Mouse (Mus musculus) liver, postnatal 0 days (tissue): ENCODE results near the gene Mcm9. TPM values are rescaled to one million over a fixed set of nuclear protein-coding genes. Genes with fewer than 3 reads are reported as not detected.

Experiments used
- ATAC-seq: fragments of 200-750 bp; cut with Nextera tagmentation; 2 replicates; pipeline ENCODE4 v1.8.0; 2017; ENCODE audit warnings: mild to moderate bottlenecking, moderate library complexity
- DNase-seq: peaks from one replicate; pipeline ENCODE4 v3.0.0-alpha.2; 2016
- H3K27ac ChIP-seq: fragments of 300-500 bp; sonication (generic); 2 replicates; pipeline ENCODE4 v1.5.1; 2014; ENCODE audit warnings: antibody characterized with exemption, moderate library complexity, mild to moderate bottlenecking, low read depth
- H3K27me3 ChIP-seq: fragments of 300-500 bp; sonication (generic); 2 replicates; pipeline ENCODE4 v1.6.1; 2014; ENCODE audit warnings: low read length, control low read depth, mixed read lengths; ENCODE audit not compliant: insufficient read depth
- H3K36me3 ChIP-seq: fragments of 300-500 bp; sonication (generic); replicated peaks from 2 replicates; pipeline ENCODE4 v1.6.1; 2014; ENCODE audit warnings: mild to moderate bottlenecking, control low read depth, low read length, moderate library complexity, mixed read lengths; ENCODE audit not compliant: insufficient read depth
- H3K4me1 ChIP-seq: fragments of 300-500 bp; sonication (generic); 2 replicates; pipeline ENCODE4 v1.6.1; 2014; ENCODE audit warnings: antibody characterized with exemption, mild to moderate bottlenecking, control low read depth; ENCODE audit not compliant: insufficient read depth
- H3K4me2 ChIP-seq: fragments of 300-500 bp; sonication (generic); 2 replicates; pipeline ENCODE4 v1.6.1; 2014; ENCODE audit warnings: low read depth, mild to moderate bottlenecking, low read length, moderate library complexity, mixed read lengths
- H3K4me3 ChIP-seq: fragments of 300-500 bp; sonication (generic); 2 replicates; pipeline ENCODE4 v1.5.1; 2014; ENCODE audit warnings: low read depth, low read length
- H3K9ac ChIP-seq: fragments of 300-500 bp; sonication (generic); replicated peaks from 2 replicates; pipeline ENCODE4 v1.6.1; 2014; ENCODE audit warnings: mild to moderate bottlenecking, moderate library complexity
- H3K9me3 ChIP-seq: fragments of 300-500 bp; sonication (generic); 2 replicates; pipeline ENCODE4 v1.6.1; 2016; ENCODE audit warnings: mild to moderate bottlenecking, control low read depth, low read length, mixed read lengths
- CTCF ChIP-seq: sonication (generic); IDR thresholded peaks from 2 replicates; pipeline ENCODE4 v1.5.1; 2016; ENCODE audit warnings: antibody characterized with exemption, low read depth
- EP300 ChIP-seq: IDR thresholded peaks from 2 replicates; pipeline ENCODE4 v1.6.1; 2016; ENCODE audit warnings: antibody characterized with exemption, low read depth, mild to moderate bottlenecking
- WGBS: fragments of 180-500 bp; shearing (Covaris S2); extraction: QIAGEN DNeasy Blood & Tissue Kit; methylation state at CpG from one replicate; pipeline ENCODE4 v1.1.7; 2014; ENCODE audit not compliant: insufficient replicate concordance; 5-methylcytosine and 5-hydroxymethylcytosine counted together
- polyA plus RNA-seq: library from polyadenylated mRNA; unstranded; fragments of >200 nt; fragmentation: Nextera tagmentation; extraction: Ambion mirVana; gene quantifications from 2 replicates; pipeline ENCODE4 v1.2.1, GENCODE M21; 2015

Mcm9 gene
- polyA plus RNA-seq, 1 experiment from 2014 or later, result 3.0 TPM

DNA sequence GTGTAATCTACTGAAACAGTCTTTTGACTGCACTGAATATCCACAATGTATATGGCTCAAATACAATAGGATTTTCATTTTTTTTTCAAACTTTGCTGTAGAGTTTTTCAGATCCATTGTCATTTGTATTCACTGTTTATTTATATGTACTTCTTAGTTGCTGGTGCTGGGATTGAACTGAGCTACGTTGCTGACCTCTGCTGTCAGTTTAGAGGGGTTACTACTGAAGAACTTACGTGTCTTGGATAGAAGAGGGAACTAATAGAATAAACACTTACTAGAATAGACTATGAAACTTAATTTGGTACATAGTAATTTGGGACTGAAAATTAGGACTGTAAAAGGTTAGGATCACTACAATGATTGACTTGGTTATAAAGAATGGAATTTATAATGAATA lies 24.9 kb downstream of the Mcm9 start:
- Histone ChIP-seq H3K9me3 (no peaks in the 10 kb centered on the region), H3K36me3 (peaks cover 65% of the 10 kb centered on the region), H3K4me2 (no peak overlapping the region), H3K4me3 (no peak overlapping the region), H3K27me3 (no peaks in the 10 kb centered on the region), H3K27ac (no peak overlapping the region), H3K9ac (no peak overlapping the region), H3K4me1 (no peaks in the 10 kb centered on the region)
- no peak for DNase-seq
- WGBS, result 75% methylated on average over 2 of the region's 2 CpGs
- no peak for ATAC-seq
- TF ChIP-seq EP300 (no peak), CTCF (no peak)

DNA sequence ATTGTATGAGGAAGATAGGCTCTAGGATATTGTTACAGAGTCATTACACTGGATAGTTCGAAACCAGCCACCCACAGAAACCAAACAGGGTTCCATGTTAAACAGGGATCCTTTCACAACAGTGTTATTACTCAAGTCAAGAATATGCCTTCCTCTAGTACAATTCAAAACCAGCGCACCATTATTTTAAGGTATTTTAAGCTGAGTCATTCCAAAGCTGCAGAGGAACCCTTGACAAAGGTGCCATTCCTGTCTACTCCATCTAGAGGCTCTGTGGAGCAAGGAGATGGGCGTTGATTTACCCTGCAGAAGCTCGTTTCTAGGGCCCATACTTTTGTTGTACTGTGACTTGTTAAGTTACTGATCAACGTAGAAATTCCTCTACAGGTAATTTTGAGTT lies 31.4 kb downstream of the Mcm9 start:
- ATAC-seq, result no peak
- Histone ChIP-seq H3K36me3 (peaks cover 16% of the 10 kb centered on the region), H3K9me3 (no peaks in the 10 kb centered on the region), H3K27me3 (no peaks in the 10 kb centered on the region), H3K27ac (no peak overlapping the region), H3K4me3 (peak overlapping the region; percentile 78), H3K9ac (no peak overlapping the region), H3K4me2 (peak overlapping the region; percentile 59), H3K4me1 (peaks cover 19% of the 10 kb centered on the region)
- DNase-seq, result no peak
- WGBS, result 46% methylated on average over 5 of the region's 5 CpGs
- TF ChIP-seq EP300 (no peak), CTCF (peak; percentile 55)

DNA sequence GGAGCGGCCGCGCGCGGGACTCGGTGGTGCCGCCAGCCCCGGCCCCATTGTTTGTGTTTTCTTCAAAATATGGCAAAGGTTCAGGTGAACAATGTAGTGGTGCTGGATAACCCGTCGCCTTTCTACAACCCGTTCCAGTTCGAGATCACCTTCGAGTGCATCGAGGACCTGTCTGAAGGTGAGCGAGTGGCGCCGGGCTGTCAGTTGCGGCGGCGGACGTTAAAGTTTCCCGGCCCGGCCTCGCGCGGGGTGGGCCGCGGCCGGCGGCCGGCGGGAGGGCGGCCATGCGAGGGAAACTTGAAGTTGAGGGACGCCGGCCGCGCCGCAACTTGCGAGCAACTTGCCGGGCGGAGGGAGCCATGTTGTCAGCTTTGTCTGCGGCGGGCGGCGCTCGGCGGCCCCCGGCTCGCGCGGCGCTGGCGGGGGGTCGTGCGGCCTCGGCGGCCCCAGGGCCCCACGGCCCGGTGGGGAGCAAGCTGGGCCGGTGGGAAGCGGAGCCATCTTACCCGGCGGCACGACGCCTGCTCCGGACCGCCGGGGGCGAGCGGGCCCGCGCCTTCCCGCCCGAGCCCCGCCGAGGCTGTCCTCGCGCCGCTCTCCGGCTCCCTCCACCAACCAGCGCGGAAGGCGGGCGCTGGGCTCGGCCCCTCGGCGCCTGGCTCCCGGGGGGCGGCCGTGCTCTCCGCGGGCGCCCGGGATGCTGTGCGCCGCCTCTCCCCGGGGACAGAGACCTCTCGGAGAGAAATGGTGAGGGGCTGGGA lies 32.9 kb downstream of the Mcm9 start:
- peak overlapping the region; percentile 78 for H3K4me3 ChIP-seq
- peak overlapping the region; percentile 86 for H3K4me2 ChIP-seq
- peak overlapping the region; percentile 97 for H3K27ac ChIP-seq
- peaks cover 19% of the 10 kb centered on the region for H3K4me1 ChIP-seq
- peak overlapping the region; percentile 92 for H3K9ac ChIP-seq
- no peaks in the 10 kb centered on the region for H3K9me3 ChIP-seq
- DNase-seq, result peak; percentile 67
- 2% methylated on average over 97 of the region's 99 CpGs for WGBS
- H3K27me3 ChIP-seq, result no peaks in the 10 kb centered on the region
- H3K36me3 ChIP-seq, result peaks cover 6% of the 10 kb centered on the region; the same call in 1 of the 2 replicates
- ATAC-seq, result peak; percentile 39
- TF ChIP-seq CTCF (no peak), EP300 (no peak)

DNA sequence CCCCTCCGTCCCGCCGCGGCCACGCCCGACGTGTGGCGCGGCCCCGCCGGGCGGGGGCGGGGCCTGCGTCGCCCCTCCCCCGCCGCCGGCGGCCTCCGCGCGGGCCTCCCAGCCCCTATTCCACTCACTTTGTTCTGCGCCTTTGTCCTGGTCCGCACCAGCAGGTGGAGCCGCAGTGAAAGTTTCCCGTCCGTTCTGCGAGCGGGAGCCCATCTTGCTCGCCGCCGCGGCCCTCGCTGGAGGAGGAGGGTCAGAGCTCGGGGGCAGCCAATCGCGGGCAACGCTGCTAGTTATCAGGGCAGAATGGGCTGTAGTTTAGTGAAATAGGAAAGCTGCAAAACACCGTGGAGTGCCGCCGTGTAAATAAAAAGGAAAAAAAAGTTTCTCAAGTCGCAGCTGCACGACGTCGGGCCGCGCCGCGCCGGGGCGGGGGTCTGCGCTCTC lies 33.5 kb downstream of the Mcm9 start, which contains the start of gene Asf1a:
Gene Asf1a (plus strand): TSS at position 81 of the 444 bp plus-strand sequence.
- WGBS, result under 1% methylated on average over 40 of the region's 52 CpGs
- TF ChIP-seq EP300, result no peak
- TF ChIP-seq CTCF, result peak; percentile 85
- Histone ChIP-seq H3K4me3 (peak within 1 kb of the TSS; percentile 78), H3K9ac (peak within 1 kb of the TSS; percentile 92), H3K36me3 (peaks cover 5% of the 10 kb centered on the region; the same call in 1 of the 2 replicates), H3K27me3 (no peaks in the 10 kb centered on the region), H3K4me2 (peak within 1 kb of the TSS; percentile 86), H3K27ac (peak within 1 kb of the TSS; percentile 97), H3K4me1 (peaks cover 19% of the 10 kb centered on the region), H3K9me3 (no peaks in the 10 kb centered on the region)
- ATAC-seq, result peak; percentile 94
- peak; percentile 95 for DNase-seq

DNA sequence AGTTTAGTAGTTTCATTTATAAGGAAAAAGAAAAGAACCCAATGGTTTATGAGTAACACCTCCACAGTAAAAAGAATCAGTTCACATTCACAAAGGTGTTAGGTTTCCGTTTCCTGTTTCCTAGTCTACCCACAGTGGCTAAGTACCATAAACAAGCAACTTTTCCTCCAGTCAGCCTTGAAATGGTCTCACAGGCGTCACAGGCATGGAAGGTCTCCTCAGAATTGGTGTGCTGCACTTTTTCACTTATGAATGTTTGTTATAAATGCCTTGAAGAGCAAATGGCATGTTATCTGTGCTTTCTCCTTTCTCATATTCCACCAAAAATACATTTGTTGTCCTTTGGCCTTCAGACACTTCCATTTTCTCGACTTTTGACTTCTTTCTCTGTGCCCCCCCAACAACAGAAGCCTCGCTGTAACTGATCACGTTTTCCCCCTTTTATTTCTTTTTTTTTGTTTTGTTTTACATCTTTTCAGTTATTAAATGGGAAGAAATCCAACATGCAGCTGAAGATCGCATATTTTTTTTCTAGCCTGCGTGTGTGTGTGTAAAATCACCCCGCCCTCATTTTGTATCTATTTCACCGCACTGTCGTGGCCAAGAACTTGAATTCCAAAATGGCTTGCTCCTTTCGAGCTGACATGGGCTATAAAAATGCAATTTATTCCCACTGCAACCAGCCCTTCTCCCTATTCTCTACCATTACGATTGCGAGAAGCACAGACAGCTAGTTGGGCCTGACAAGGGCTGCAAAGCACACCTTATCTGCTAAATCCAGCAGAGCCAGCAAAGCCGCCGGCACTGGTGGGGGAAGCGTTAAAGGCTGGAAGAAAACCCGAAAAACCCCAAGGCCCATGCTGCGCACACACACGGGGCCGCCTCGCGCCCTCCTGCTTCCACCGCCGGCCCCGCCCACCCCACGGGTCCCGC lies 34.2 kb downstream of the Mcm9 start:
- Histone ChIP-seq H3K9ac (peak overlapping the region; percentile 56), H3K9me3 (no peaks in the 10 kb centered on the region), H3K27me3 (no peaks in the 10 kb centered on the region), H3K4me1 (peaks cover 19% of the 10 kb centered on the region), H3K4me2 (peak overlapping the region; percentile 86), H3K36me3 (no peaks in the 10 kb centered on the region; the same call in 1 of the 2 replicates), H3K4me3 (peak overlapping the region; percentile 78), H3K27ac (peak overlapping the region; percentile 75)
- DNase-seq (no peak), ATAC-seq (no peak)
- TF ChIP-seq EP300 (0 out of 2 replicates have a peak, but pooled peaks have one; percentile 26), CTCF (no peak)
- WGBS, result 5% methylated on average over 27 of the region's 27 CpGs

DNA sequence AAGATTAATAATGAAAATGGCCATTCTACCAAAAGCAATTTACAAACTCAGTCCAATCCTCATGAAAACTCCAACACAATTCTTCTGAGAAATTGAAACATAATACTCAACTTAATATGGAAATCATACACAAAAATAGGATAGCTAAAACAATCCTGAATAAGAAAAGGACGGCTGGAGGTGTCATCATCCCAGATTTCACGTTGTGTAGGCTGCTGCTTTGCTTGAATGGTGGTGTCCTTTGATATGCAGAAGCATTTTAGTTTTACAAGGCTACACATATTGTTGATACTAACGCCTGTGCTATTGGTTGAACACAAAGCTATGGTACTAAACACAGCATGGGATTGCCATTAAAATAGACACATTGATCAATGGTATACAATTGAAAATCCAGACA lies 44.5 kb downstream of the Mcm9 start:
- Histone ChIP-seq H3K9ac (no peak overlapping the region), H3K9me3 (no peaks in the 10 kb centered on the region), H3K4me1 (no peaks in the 10 kb centered on the region; the same call in 1 of the 2 replicates), H3K27ac (no peak overlapping the region), H3K4me3 (no peak overlapping the region), H3K36me3 (0 out of 2 replicates have a peak, but pooled peaks cover 3% of the 10 kb centered on the region), H3K4me2 (no peak overlapping the region), H3K27me3 (no peaks in the 10 kb centered on the region)
- no peak for TF ChIP-seq EP300
- TF ChIP-seq CTCF, result no peak
- WGBS, result 84% methylated on average over 3 of the region's 3 CpGs
- DNase-seq, result no peak
- ATAC-seq, result no peak
